In genomic region chr7:35802201-35802905, GRCm38 (mm10) we compare ENCODE assay signal across 8 mouse cellular contexts. TPM values are rescaled to one million over a fixed set of nuclear protein-coding genes. Genes with fewer than 3 reads are reported as not detected.
A peak's percentile ranks its signal among the peaks of the same experiment; 100 is the strongest.
DNase-seq lines count a peak whose midpoint lies in the region; ATAC-seq and TF ChIP-seq lines count a peak whose summit lies in the region.

No protein-coding gene starts in this region.

- intact Hi-C loops in left cerebral cortex, postnatal 10 days (cut with DNase I), result loop anchor here (5.0 to 10.0 kb wide), 2 partner anchors 155 to 1552 kb away; partner anchors contain the start of gene Pdcd5

- H3K27ac ChIP-seq in lung, embryonic 14.5 days (ENCODE audit: low read depth), result peak overlapping the region; percentile 88
- peak overlapping the region; percentile 44; the same call in 1 of the 2 replicates for H3K27ac ChIP-seq in bone marrow, adult 2 months (ENCODE audit: control insufficient read depth, insufficient read depth, low read depth, low read length, poor library complexity)
- H3K27ac ChIP-seq in forebrain, embryonic 10.5 days, result peak overlapping the region; percentile 99
- H3K27ac ChIP-seq in kidney, embryonic 15.5 days, result peak overlapping the region; percentile 89
- H3K27ac ChIP-seq in midbrain, embryonic 11.5 days (ENCODE audit: low read depth, low read length), result peak overlapping the region; percentile 79

- TF ChIP-seq CTCF in lung, embryonic 14.5 days (IDR thresholded peaks at IDR 0.05; ENCODE audit: low read depth), result no peak
- no peak for TF ChIP-seq CTCF in bone marrow, adult 2 months (IDR thresholded peaks at IDR 0.05; ENCODE audit: control insufficient read depth, insufficient read depth, low read length)

- H3K4me2 ChIP-seq in lung, embryonic 14.5 days, result peak overlapping the region; percentile 84
- H3K4me2 ChIP-seq in kidney, embryonic 15.5 days, result peak overlapping the region; percentile 66
- H3K4me2 ChIP-seq in midbrain, embryonic 11.5 days, result peak overlapping the region; percentile 84

- no peaks in the 10 kb centered on the region for H3K27me3 ChIP-seq in lung, embryonic 14.5 days (ENCODE audit: insufficient read depth, low read length)
- H3K27me3 ChIP-seq in forebrain, embryonic 10.5 days (ENCODE audit: poor library complexity, severe bottlenecking), result no peaks in the 10 kb centered on the region
- H3K27me3 ChIP-seq in kidney, embryonic 15.5 days, result no peaks in the 10 kb centered on the region
- H3K27me3 ChIP-seq in midbrain, embryonic 11.5 days (ENCODE audit: control insufficient read depth, insufficient read depth, low read length), result no peaks in the 10 kb centered on the region

- peak; percentile 86 for ATAC-seq in lung, embryonic 14.5 days (ENCODE audit: insufficient read depth)
- peak; percentile 90 for ATAC-seq in kidney, embryonic 15.5 days (replicated peaks; ENCODE audit: low FRiP score)
- ATAC-seq in midbrain, embryonic 11.5 days (ENCODE audit: low FRiP score), result peak; percentile 88

- DNase-seq in lung, embryonic 14.5 days, result peak; percentile 39
- DNase-seq in lung, postnatal 36 days, result no peak
- DNase-seq in forebrain, embryonic 10.5 days (ENCODE audit: extremely low spot score, low spot score), result no peak
- peak; percentile 93 for DNase-seq in midbrain, embryonic 11.5 days (ENCODE audit: low spot score, missing footprints)
- no peak for DNase-seq in left cerebral cortex, postnatal 10 days (ENCODE audit: extremely low spot score in 1 of 2, low spot score in 2 of 2)
- DNase-seq in urinary bladder, adult 2 months (ENCODE audit: low spot score), result no peak

- H3K9me3 ChIP-seq in lung, embryonic 14.5 days (ENCODE audit: low read depth, low read length), result no peaks in the 10 kb centered on the region
- no peaks in the 10 kb centered on the region for H3K9me3 ChIP-seq in forebrain, embryonic 10.5 days
- H3K9me3 ChIP-seq in kidney, embryonic 15.5 days (replicated peaks), result no peaks in the 10 kb centered on the region
- H3K9me3 ChIP-seq in midbrain, embryonic 11.5 days (ENCODE audit: control insufficient read depth, low read length), result no peaks in the 10 kb centered on the region

- H3K4me3 ChIP-seq in lung, embryonic 14.5 days (ENCODE audit: low read depth, low read length), result peak overlapping the region; percentile 92
- H3K4me3 ChIP-seq in bone marrow, adult 2 months (replicated peaks; ENCODE audit: control insufficient read depth, low read depth, low read length), result peak overlapping the region; percentile 77
- peak overlapping the region; percentile 95 for H3K4me3 ChIP-seq in forebrain, embryonic 10.5 days
- H3K4me3 ChIP-seq in kidney, embryonic 15.5 days (replicated peaks), result peak overlapping the region; percentile 69
- peak overlapping the region; percentile 89 for H3K4me3 ChIP-seq in midbrain, embryonic 11.5 days (ENCODE audit: low read depth, low read length)

- WGBS in lung, embryonic 14.5 days, result under 1% methylated on average over 40 of the region's 49 CpGs
- WGBS in bone marrow, adult 2 months, result under 1% methylated on average over 49 of the region's 49 CpGs
- WGBS in forebrain, embryonic 10.5 days, result under 1% methylated on average over 48 of the region's 49 CpGs
- WGBS in kidney, embryonic 15.5 days, result under 1% methylated on average over 29 of the region's 49 CpGs
- under 1% methylated on average over 42 of the region's 49 CpGs for WGBS in midbrain, embryonic 11.5 days

- no peaks in the 10 kb centered on the region for H3K4me1 ChIP-seq in lung, embryonic 14.5 days (ENCODE audit: insufficient read depth)
- no peaks in the 10 kb centered on the region; the same call in none of the 2 replicates for H3K4me1 ChIP-seq in bone marrow, adult 2 months (ENCODE audit: control insufficient read depth, insufficient read depth, low read length)
- H3K4me1 ChIP-seq in forebrain, embryonic 10.5 days, result peaks cover 16% of the 10 kb centered on the region
- peaks cover 10% of the 10 kb centered on the region for H3K4me1 ChIP-seq in kidney, embryonic 15.5 days
- peaks cover 3% of the 10 kb centered on the region; the same call in 1 of the 2 replicates for H3K4me1 ChIP-seq in midbrain, embryonic 11.5 days (ENCODE audit: control insufficient read depth, insufficient read depth, low read length)

- no peak for TF ChIP-seq POLR2A in bone marrow, adult 2 months (IDR thresholded peaks at IDR 0.05; ENCODE audit: borderline replicate concordance, control insufficient read depth, low read depth, low read length)

- H3K36me3 ChIP-seq in lung, embryonic 14.5 days (ENCODE audit: insufficient read depth), result peaks cover 39% of the 10 kb centered on the region
- H3K36me3 ChIP-seq in forebrain, embryonic 10.5 days (replicated peaks), result peaks cover 40% of the 10 kb centered on the region
- peaks cover 38% of the 10 kb centered on the region for H3K36me3 ChIP-seq in kidney, embryonic 15.5 days
- H3K36me3 ChIP-seq in midbrain, embryonic 11.5 days (ENCODE audit: control insufficient read depth, insufficient read depth, low read length), result peaks cover 8% of the 10 kb centered on the region

- H3K9ac ChIP-seq in lung, embryonic 14.5 days, result peak overlapping the region; percentile 99
- H3K9ac ChIP-seq in kidney, embryonic 15.5 days, result peak overlapping the region; percentile 91
- H3K9ac ChIP-seq in midbrain, embryonic 11.5 days (ENCODE audit: low read length), result peak overlapping the region; percentile 98

RNA-seq across cellular contexts. Expression of gene Zfp507, which starts 0.5 kb away (rescaled TPM):
- 19.0 and 20.6 TPM in 2 replicates for polyA plus RNA-seq in lung, embryonic 14.5 days (2014; fragmentation: Nextera tagmentation; extraction: Ambion mirVana)
- 4.9 and 12.2 TPM in 2 replicates for polyA plus RNA-seq in bone marrow, adult 2 months (2011; ENCODE audit: insufficient read depth, insufficient read length, low replicate concordance, missing spikeins)
- 17.5 and 18.6 TPM in 2 replicates for polyA plus RNA-seq in forebrain, embryonic 10.5 days (2016; fragmentation: Nextera tagmentation; extraction: Ambion mirVana)
- polyA plus RNA-seq in kidney, embryonic 15.5 days (2015; fragmentation: Nextera tagmentation; extraction: Ambion mirVana), result 20.3 and 21.5 TPM in 2 replicates
- 16.1 and 16.3 TPM in 2 replicates for polyA plus RNA-seq in midbrain, embryonic 11.5 days (2014; fragmentation: Nextera tagmentation; extraction: Ambion mirVana)
- 10 to 100 TPM; 29.3 to 32.4 TPM for total RNA-seq in left cerebral cortex, postnatal 10 days (2021)
- 11.5 and 12.0 TPM in 2 replicates for polyA plus RNA-seq in urinary bladder, adult 2 months (2012; rRNA removed)

RNA-seq across cellular contexts. Expression of gene Dpy19l3, which starts 48.1 kb away (rescaled TPM):
- 36.1 and 39.4 TPM in 2 replicates for polyA plus RNA-seq in lung, embryonic 14.5 days (2014; fragmentation: Nextera tagmentation; extraction: Ambion mirVana)
- polyA plus RNA-seq in bone marrow, adult 2 months (2011; ENCODE audit: insufficient read depth, insufficient read length, low replicate concordance, missing spikeins), result 1.8 and 3.1 TPM in 2 replicates
- polyA plus RNA-seq in forebrain, embryonic 10.5 days (2016; fragmentation: Nextera tagmentation; extraction: Ambion mirVana), result 30.5 and 31.5 TPM in 2 replicates
- polyA plus RNA-seq in kidney, embryonic 15.5 days (2015; fragmentation: Nextera tagmentation; extraction: Ambion mirVana), result 26.1 and 26.9 TPM in 2 replicates
- polyA plus RNA-seq in midbrain, embryonic 11.5 days (2014; fragmentation: Nextera tagmentation; extraction: Ambion mirVana), result 37.2 and 38.5 TPM in 2 replicates
- 10 to 100 TPM; 61.9 to 63.1 TPM for total RNA-seq in left cerebral cortex, postnatal 10 days (2021)
- 7.2 and 9.5 TPM in 2 replicates for polyA plus RNA-seq in urinary bladder, adult 2 months (2012; rRNA removed)

Comparison
In these comparisons a context has a peak if more than half of its experiments do, and no peak if none do; other contexts are left out.
1. DNase-seq: peak in lung, embryonic 14.5 days (single experiment) and midbrain, embryonic 11.5 days (single experiment); none in lung, postnatal 36 days (single experiment), forebrain, embryonic 10.5 days (single experiment), left cerebral cortex, postnatal 10 days (0 of 2) and urinary bladder, adult 2 months (single experiment).
2. H3K27ac ChIP-seq: peak in every context shown above with its lines; median percentile 99 in forebrain, embryonic 10.5 days; 89 in kidney, embryonic 15.5 days; 88 in lung, embryonic 14.5 days; 79 in midbrain, embryonic 11.5 days; 44 in bone marrow, adult 2 months.
3. Peak in every context shown above with its lines, with median percentiles within 50 percentile points of each other: ATAC-seq, H3K4me2 ChIP-seq, H3K4me3 ChIP-seq and H3K9ac ChIP-seq.